Mouse (Mus musculus): Measurements from ENCODE around the gene Crygn. TPM values are rescaled to one million over a fixed set of nuclear protein-coding genes. Genes with fewer than 3 reads are reported as not detected.

Crygn gene
- not detected for polyA plus RNA-seq (2014; fragmentation: Illumina TruSeq; extraction: RNeasy Lipid Tissue Mini Kit (QIAGEN cat#74804); ENCODE audit: low read depth, low replicate concordance)

DNA sequence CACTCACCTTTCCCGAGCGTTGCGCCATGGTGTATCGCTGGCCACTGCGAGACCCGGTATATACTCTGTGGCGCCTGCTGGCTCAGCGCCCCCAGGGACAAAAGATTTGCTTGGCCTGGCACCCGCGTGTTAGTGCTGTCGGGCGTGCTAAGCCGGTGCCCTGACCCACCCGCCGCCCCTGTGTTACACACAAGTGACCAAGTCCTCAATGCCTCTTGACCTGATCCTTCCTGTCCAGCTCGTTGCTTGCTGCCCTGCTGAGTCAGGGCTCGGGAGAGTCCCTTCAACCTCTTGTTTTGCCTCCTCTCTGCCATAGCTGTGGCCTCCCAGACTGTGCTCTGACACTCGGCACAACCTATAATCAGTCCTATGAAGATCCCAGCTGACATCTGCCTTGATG, at the start of gene Crygn:
Gene Crygn (minus strand): TSS at position 193 of the 400 bp plus-strand sequence.

GRCm38 (mm10) chr5:24730488-24730871, 27.3 kb downstream of the Crygn start, which contains the start of gene Wdr86:
Wdr86 (minus strand) TSS chr5:24730727.

Other genes with a start within 250 kb of the Crygn start
- gene Gbx1, start 230.8 kb downstream of the Crygn start, polyA plus RNA-seq (2014; fragmentation: Illumina TruSeq; extraction: RNeasy Lipid Tissue Mini Kit (QIAGEN cat#74804); ENCODE audit: low read depth, low replicate concordance) = not detected
- gene Asb10, start 217.0 kb downstream of the Crygn start, polyA plus RNA-seq (2014; fragmentation: Illumina TruSeq; extraction: RNeasy Lipid Tissue Mini Kit (QIAGEN cat#74804); ENCODE audit: low read depth, low replicate concordance) = not detected
- gene 4931409K22Rik, start 201.2 kb downstream of the Crygn start, polyA plus RNA-seq (2014; fragmentation: Illumina TruSeq; extraction: RNeasy Lipid Tissue Mini Kit (QIAGEN cat#74804); ENCODE audit: low read depth, low replicate concordance) = not detected
- 20.0 TPM for gene Abcf2, start 180.5 kb downstream of the Crygn start, polyA plus RNA-seq (2014; fragmentation: Illumina TruSeq; extraction: RNeasy Lipid Tissue Mini Kit (QIAGEN cat#74804); ENCODE audit: low read depth, low replicate concordance)
- 2.4 TPM for gene Chpf2, start 171.3 kb downstream of the Crygn start, polyA plus RNA-seq (2014; fragmentation: Illumina TruSeq; extraction: RNeasy Lipid Tissue Mini Kit (QIAGEN cat#74804); ENCODE audit: low read depth, low replicate concordance)
- 3.0 TPM for gene Smarcd3, start 133.6 kb downstream of the Crygn start, polyA plus RNA-seq (2014; fragmentation: Illumina TruSeq; extraction: RNeasy Lipid Tissue Mini Kit (QIAGEN cat#74804); ENCODE audit: low read depth, low replicate concordance)
- gene Nub1, start 72.5 kb downstream of the Crygn start, polyA plus RNA-seq (2014; fragmentation: Illumina TruSeq; extraction: RNeasy Lipid Tissue Mini Kit (QIAGEN cat#74804); ENCODE audit: low read depth, low replicate concordance) = 57.0 TPM
- 0.23 TPM for gene Wdr86, start 27.3 kb downstream of the Crygn start, polyA plus RNA-seq (2014; fragmentation: Illumina TruSeq; extraction: RNeasy Lipid Tissue Mini Kit (QIAGEN cat#74804); ENCODE audit: low read depth, low replicate concordance)
- 510 TPM for gene Rheb, start 84.6 kb upstream of the Crygn start, polyA plus RNA-seq (2014; fragmentation: Illumina TruSeq; extraction: RNeasy Lipid Tissue Mini Kit (QIAGEN cat#74804); ENCODE audit: low read depth, low replicate concordance)

Measured in adrenal gland, adult 10 weeks (tissue).